Mouse (Mus musculus): ENCODE results near the gene Crybg2.

GRCm38 (mm10) chr4:134123680-134124551 is 63.3 kb downstream of the Crybg2 start:
- TF ChIP-seq TAL1 (IDR thresholded peaks at IDR 0.05; ENCODE audit: low read length) (no peak), GATA1 (IDR thresholded peaks at IDR 0.05; ENCODE audit: low read length) (no peak)
